Mouse (Mus musculus) embryonic fibroblast, embryonic 13.5 days (primary cell): Measurements from ENCODE around the gene Spsb1.

Source experiments
- CTCF ChIP-seq: IDR thresholded peaks from 2 replicates; pipeline ENCODE4 v1.5.1; 2011; ENCODE audit warnings: mild to moderate bottlenecking, control low read depth, low read length, moderate library complexity, borderline replicate concordance; ENCODE audit not compliant: insufficient read depth
- POLR2A ChIP-seq: IDR thresholded peaks from 2 replicates; pipeline ENCODE4 v1.6.1; 2011; ENCODE audit warnings: low read depth, mild to moderate bottlenecking, control low read depth, low read length, moderate library complexity

GRCm38 (mm10) chr4:149998786-149999509 lies 44.1 kb upstream of the Spsb1 start:
- TF ChIP-seq CTCF (no peak), POLR2A (no peak)
